Mouse (Mus musculus) kidney, postnatal 36 days (tissue): ENCODE results near the gene Sc5d.

Source experiments
- DNase-seq, 2 experiments: peaks; one replicate each; pipeline ENCODE4 v3.0.0; 2021 to 2022; ENCODE audit warnings: mixed read lengths in 2 of 2

Sc5d gene

GRCm38 (mm10) chr9:42249112-42249511 lies 14.9 kb downstream of the Sc5d start:
- peak in 1 of 2 experiments; percentile 8 for DNase-seq

- DNase-seq = no peak
These were observed 17.4 kb downstream of the Sc5d start for GRCm38 (mm10) chr9:42246688-42247087.

GRCm38 (mm10) chr9:42244173-42244572 lies 19.9 kb downstream of the Sc5d start:
- DNase-seq = no peak

- no peak for DNase-seq
These were observed 23.0 kb downstream of the Sc5d start for GRCm38 (mm10) chr9:42241021-42241420.

GRCm38 (mm10) chr9:42240583-42240992 lies 23.5 kb downstream of the Sc5d start:
- peak; percentile 40 to 68 for DNase-seq

- no peak for DNase-seq
These were observed 25.2 kb downstream of the Sc5d start for GRCm38 (mm10) chr9:42238827-42239226.

GRCm38 (mm10) chr9:42231116-42231515 lies 32.9 kb downstream of the Sc5d start:
- no peak for DNase-seq

- DNase-seq = no peak
These were observed 33.7 kb downstream of the Sc5d start for GRCm38 (mm10) chr9:42230333-42230732.

- DNase-seq = no peak
These were observed 34.5 kb downstream of the Sc5d start for GRCm38 (mm10) chr9:42229465-42230110.

- no peak for DNase-seq
These were observed 36.3 kb downstream of the Sc5d start for GRCm38 (mm10) chr9:42227804-42228203.

- peak in 1 of 2 experiments; percentile 15 for DNase-seq
These were observed 44.9 kb downstream of the Sc5d start for GRCm38 (mm10) chr9:42219001-42219660.

GRCm38 (mm10) chr9:42217685-42218084 lies 46.4 kb downstream of the Sc5d start:
- peak; percentile 47 to 49 for DNase-seq

GRCm38 (mm10) chr9:42214116-42214515 lies 49.9 kb downstream of the Sc5d start:
- DNase-seq = no peak

GRCm38 (mm10) chr9:42213142-42213541 lies 50.9 kb downstream of the Sc5d start:
- DNase-seq = no peak

GRCm38 (mm10) chr9:42209666-42210065 lies 54.4 kb downstream of the Sc5d start:
- DNase-seq = no peak

GRCm38 (mm10) chr9:42208463-42208862 lies 55.6 kb downstream of the Sc5d start:
- peak; percentile 68 to 84 for DNase-seq

GRCm38 (mm10) chr9:42206750-42207149 lies 57.3 kb downstream of the Sc5d start:
- peak in 1 of 2 experiments; percentile 12 for DNase-seq

- no peak for DNase-seq
These were observed 61.8 kb downstream of the Sc5d start for GRCm38 (mm10) chr9:42202271-42202670.
